7 mouse cellular contexts compared by ENCODE assay signal in genomic region chrX:95968594-95968965, GRCm38 (mm10). TPM values are rescaled to one million over a fixed set of nuclear protein-coding genes. Genes with fewer than 3 reads are reported as not detected.
DNase-seq lines count a peak whose midpoint lies in the region; ATAC-seq and TF ChIP-seq lines count a peak whose summit lies in the region.

No protein-coding gene starts in this region.

- H3K4me2 ChIP-seq in intestine, postnatal 0 days (replicated peaks; ENCODE audit: low read depth), result peak overlapping the region; percentile 71

- no peaks in the 10 kb centered on the region for H3K36me3 ChIP-seq in embryonic facial prominence, embryonic 10.5 days (replicated peaks)
- H3K36me3 ChIP-seq in intestine, postnatal 0 days (ENCODE audit: control insufficient read depth, insufficient read depth), result no peaks in the 10 kb centered on the region
- H3K36me3 ChIP-seq in midbrain, embryonic 10.5 days, result no peaks in the 10 kb centered on the region
- H3K36me3 ChIP-seq in small intestine, adult 2 months (ENCODE audit: control insufficient read depth, insufficient read depth, low read length), result no peaks in the 10 kb centered on the region

- H3K4me1 ChIP-seq in embryonic facial prominence, embryonic 10.5 days, result 0 out of 2 replicates have a peak, but pooled peaks cover 4% of the 10 kb centered on the region
- no peaks in the 10 kb centered on the region for H3K4me1 ChIP-seq in intestine, postnatal 0 days (replicated peaks; ENCODE audit: control insufficient read depth, insufficient read depth, low read length)
- peaks cover 39% of the 10 kb centered on the region for H3K4me1 ChIP-seq in midbrain, embryonic 10.5 days
- H3K4me1 ChIP-seq in small intestine, adult 2 months (ENCODE audit: control insufficient read depth, insufficient read depth, insufficient read length, low read length), result 0 out of 2 replicates have a peak, but pooled peaks cover 1% of the 10 kb centered on the region

- TF ChIP-seq POLR2A in small intestine, adult 2 months (IDR thresholded peaks at IDR 0.05; ENCODE audit: low read depth, low read length), result no peak

- 16% methylated on average over 6 of the region's 6 CpGs for WGBS in embryonic facial prominence, embryonic 10.5 days
- 36% methylated on average over 6 of the region's 6 CpGs for WGBS in intestine, postnatal 0 days
- 14% methylated on average over 6 of the region's 6 CpGs for WGBS in midbrain, embryonic 10.5 days
- 15% methylated on average over 6 of the region's 6 CpGs for WGBS in small intestine, adult 2 months

- peak; percentile 87 for ATAC-seq in granulocyte monocyte progenitor cell, adult 5-6 weeks (replicated peaks; ENCODE audit: poor library complexity, severe bottlenecking)
- peak; percentile 85 for ATAC-seq in intestine, postnatal 0 days

- H3K4me3 ChIP-seq in embryonic facial prominence, embryonic 10.5 days, result peak overlapping the region; percentile 58
- peak overlapping the region; percentile 40 for H3K4me3 ChIP-seq in intestine, postnatal 0 days (ENCODE audit: low read depth, low read length)
- peak overlapping the region; percentile 57 for H3K4me3 ChIP-seq in midbrain, embryonic 10.5 days
- H3K4me3 ChIP-seq in small intestine, adult 2 months (ENCODE audit: low read depth, low read length), result peak overlapping the region; percentile 60

- peak; percentile 92 for DNase-seq in adrenal gland, postnatal 14 days
- DNase-seq in embryonic facial prominence, embryonic 10.5 days (ENCODE audit: low spot score), result peak; percentile 89
- DNase-seq in left cerebral cortex, postnatal 36 days (ENCODE audit: low spot score in 2 of 2), result peak; percentile 47 to 55
- peak; percentile 87 for DNase-seq in midbrain, embryonic 10.5 days (ENCODE audit: low spot score)

- peaks cover 19% of the 10 kb centered on the region for H3K27me3 ChIP-seq in embryonic facial prominence, embryonic 10.5 days (replicated peaks; ENCODE audit: low read depth, poor library complexity, severe bottlenecking)
- H3K27me3 ChIP-seq in intestine, postnatal 0 days (replicated peaks; ENCODE audit: control insufficient read depth, insufficient read depth, low read length), result no peaks in the 10 kb centered on the region
- H3K27me3 ChIP-seq in midbrain, embryonic 10.5 days (ENCODE audit: low read depth, poor library complexity, severe bottlenecking), result peaks cover 16% of the 10 kb centered on the region; the same call in 1 of the 2 replicates
- no peaks in the 10 kb centered on the region for H3K27me3 ChIP-seq in small intestine, adult 2 months (ENCODE audit: control insufficient read depth, insufficient read depth, low read length)

- no peak overlapping the region for H3K9ac ChIP-seq in intestine, postnatal 0 days (ENCODE audit: low read depth, low read length)

- intact Hi-C loops in left cerebral cortex, postnatal 36 days (cut with DNase I), result no loop called here

- H3K9me3 ChIP-seq in embryonic facial prominence, embryonic 10.5 days, result no peaks in the 10 kb centered on the region
- H3K9me3 ChIP-seq in intestine, postnatal 0 days (ENCODE audit: control insufficient read depth), result no peaks in the 10 kb centered on the region
- no peaks in the 10 kb centered on the region for H3K9me3 ChIP-seq in midbrain, embryonic 10.5 days (replicated peaks)

- H3K27ac ChIP-seq in embryonic facial prominence, embryonic 10.5 days (replicated peaks), result peak overlapping the region; percentile 95
- peak overlapping the region; percentile 79 for H3K27ac ChIP-seq in intestine, postnatal 0 days (ENCODE audit: low read depth, low read length)
- H3K27ac ChIP-seq in midbrain, embryonic 10.5 days (replicated peaks), result peak overlapping the region; percentile 96
- no peak overlapping the region for H3K27ac ChIP-seq in small intestine, adult 2 months (ENCODE audit: insufficient read depth, low read depth, low read length)

- no peak for TF ChIP-seq CTCF in intestine, postnatal 0 days (IDR thresholded peaks at IDR 0.05; ENCODE audit: low read depth)
- TF ChIP-seq CTCF in small intestine, adult 2 months (IDR thresholded peaks at IDR 0.05; ENCODE audit: extremely low read depth, insufficient read length, insufficient replicate concordance, low read depth, low read length), result no peak

RNA-seq across cellular contexts. Expression of gene Las1l, which starts 11.8 kb away (rescaled TPM):
- total RNA-seq in adrenal gland, postnatal 14 days (2021), result 39.3 and 47.4 TPM in 2 replicates
- 75.1 and 80.8 TPM in 2 replicates for polyA plus RNA-seq in embryonic facial prominence, embryonic 10.5 days (2016; fragmentation: Nextera tagmentation; extraction: Ambion mirVana)
- 41.8 and 47.4 TPM in 2 replicates for total RNA-seq in granulocyte monocyte progenitor cell, adult 5-6 weeks (2014; fragmentation: Nextera tagmentation)
- total RNA-seq in granulocyte monocyte progenitor cell, adult 5-6 weeks (2017), result 43.3 and 46.0 TPM in 2 replicates
- 26.5 and 29.1 TPM in 2 replicates for polyA plus RNA-seq in intestine, postnatal 0 days (2015; fragmentation: Nextera tagmentation; extraction: Ambion mirVana)
- total RNA-seq in left cerebral cortex, postnatal 36 days (2021), result 10 to 100 TPM; 44.6 to 60.7 TPM
- polyA plus RNA-seq in midbrain, embryonic 10.5 days (2016; fragmentation: Nextera tagmentation; extraction: Ambion mirVana), result 70.1 and 72.0 TPM in 2 replicates
- 4.7 and 8.1 TPM in 2 replicates for polyA plus RNA-seq in small intestine, adult 2 months (2012; rRNA removed)
